Mouse (Mus musculus) ES-Bruce4 (cell line): ENCODE data around the gene Olfr545.

Experiments
- CTCF ChIP-seq: IDR thresholded peaks from one replicate; pipeline ENCODE4 v1.8.1; 2011; ENCODE audit warnings: low read depth, low read length
- EP300 ChIP-seq: IDR thresholded peaks from 2 replicates; pipeline ENCODE4 v1.6.1; 2011; ENCODE audit warnings: low read depth, low read length; ENCODE audit not compliant: insufficient read depth

DNA sequence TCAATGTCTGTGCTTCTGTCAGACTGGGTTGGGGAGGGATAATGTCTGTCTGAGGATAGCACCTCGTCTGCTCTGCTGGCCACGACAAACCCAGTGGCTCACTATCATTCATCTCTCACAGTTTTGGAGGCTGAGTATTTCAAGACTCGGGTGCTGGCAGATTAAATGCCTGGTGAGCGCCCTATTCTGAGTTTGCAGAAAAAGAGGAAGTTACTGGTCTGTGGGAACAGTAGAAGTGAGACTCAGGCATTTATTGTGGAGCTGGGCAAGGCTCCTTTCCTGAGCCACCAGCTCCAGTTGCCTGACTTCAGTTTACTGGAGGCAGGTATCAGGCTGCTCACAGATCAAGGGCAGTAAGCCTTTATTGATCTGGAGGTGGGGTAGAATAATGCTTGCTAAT is 14.8 kb upstream of the Olfr545 start:
- TF ChIP-seq CTCF (no peak), EP300 (no peak)
